Mouse (Mus musculus) c-Kit-negative CD71-positive TER-119-positive erythroid progenitor cells, embryonic 14.5 days (primary cell): ENCODE data around the gene Kpna7.
"Not testable (repeated sequence)": the region's sequence is repeated elsewhere in the genome, so short reads cannot be mapped to it uniquely, and the experiment has no call there.

Experiments used
- DNase-seq: peaks from one replicate; pipeline ENCODE4 v3.0.0-alpha.2; 2013; ENCODE audit warnings: low read depth, low spot score

Kpna7 gene

GRCm38 (mm10) chr5:145083632-145084451 lies at the start of gene Kpna7, which contains the start of gene Arpc1a:
TSS of gene Kpna7 (minus strand) at chr5:145084030.
TSS of gene Arpc1a (plus strand) at chr5:145083830.
- peak; percentile 84 for DNase-seq

GRCm38 (mm10) chr5:145133275-145133674 lies 49.4 kb upstream of the Kpna7 start:
- DNase-seq = not testable (repeated sequence)

GRCm38 (mm10) chr5:145130995-145131394 lies 47.2 kb upstream of the Kpna7 start:
- no peak for DNase-seq

- no peak for DNase-seq
Measured at GRCm38 (mm10) chr5:145130191-145130590, 46.4 kb upstream of the Kpna7 start.

GRCm38 (mm10) chr5:145129773-145130172 lies 45.9 kb upstream of the Kpna7 start:
- DNase-seq = not testable (repeated sequence)

- no peak for DNase-seq
Measured at GRCm38 (mm10) chr5:145129124-145129523, 45.3 kb upstream of the Kpna7 start.

- DNase-seq = no peak
Measured at GRCm38 (mm10) chr5:145126580-145126979, 42.8 kb upstream of the Kpna7 start.

- no peak for DNase-seq
Measured at GRCm38 (mm10) chr5:145123396-145123795, 39.6 kb upstream of the Kpna7 start.

GRCm38 (mm10) chr5:145120921-145121320 lies 37.1 kb upstream of the Kpna7 start:
- no peak for DNase-seq

- no peak for DNase-seq
Measured at GRCm38 (mm10) chr5:145119385-145119784, 35.6 kb upstream of the Kpna7 start.

- no peak for DNase-seq
Measured at GRCm38 (mm10) chr5:145118461-145118860, 34.6 kb upstream of the Kpna7 start.

GRCm38 (mm10) chr5:145118005-145118404 lies 34.2 kb upstream of the Kpna7 start:
- DNase-seq = no peak

GRCm38 (mm10) chr5:145116916-145117315 lies 33.1 kb upstream of the Kpna7 start:
- DNase-seq = no peak

- no peak for DNase-seq
Measured at GRCm38 (mm10) chr5:145116316-145116715, 32.5 kb upstream of the Kpna7 start.

GRCm38 (mm10) chr5:145115736-145116135 lies 31.9 kb upstream of the Kpna7 start:
- DNase-seq = no peak

GRCm38 (mm10) chr5:145114606-145115473 lies 31.0 kb upstream of the Kpna7 start:
- no peak for DNase-seq

- no peak for DNase-seq
Measured at GRCm38 (mm10) chr5:145114071-145114605, 30.3 kb upstream of the Kpna7 start, which contains the start of gene Arpc1b. TSS of gene Arpc1b (plus strand) at chr5:145114215.

- DNase-seq = no peak
Measured at GRCm38 (mm10) chr5:145113416-145113815, 29.6 kb upstream of the Kpna7 start.

GRCm38 (mm10) chr5:145112566-145112965 lies 28.7 kb upstream of the Kpna7 start:
- no peak for DNase-seq

- DNase-seq = no peak
Measured at GRCm38 (mm10) chr5:145110401-145110800, 26.6 kb upstream of the Kpna7 start.

GRCm38 (mm10) chr5:145105694-145106275 lies 22.0 kb upstream of the Kpna7 start:
- DNase-seq = no peak

- DNase-seq = no peak
Measured at GRCm38 (mm10) chr5:145104328-145104727, 20.5 kb upstream of the Kpna7 start.
